ENCODE assay signal across 24 mouse cellular contexts in genomic region chr4:120713021-120713420, GRCm38 (mm10). TPM values are rescaled to one million over a fixed set of nuclear protein-coding genes. Genes with fewer than 3 reads are reported as not detected.
"Had no signal": no experiment of that assay in that cellular context is flagged by ENCODE, and none has a peak within 500 bp of the region (broad histone marks: within the 10 kb centered on the region; RNA-seq: fewer than 3 reads in every experiment).

No protein-coding gene starts in this region.

- H3K27me3 ChIP-seq: midbrain, embryonic 15.5 days had no signal

- H3K4me2 ChIP-seq: kidney, embryonic 15.5 days; limb, embryonic 13.5 days; liver, embryonic 12.5 days; liver, embryonic 15.5 days; midbrain, embryonic 12.5 days; midbrain, embryonic 15.5 days; stomach, embryonic 15.5 days had no signal

- H3K4me3 ChIP-seq: kidney, embryonic 15.5 days; left cerebral cortex, adult 2 months; limb, embryonic 10.5 days; limb, embryonic 13.5 days; liver, embryonic 12.5 days; liver, embryonic 15.5 days; midbrain, embryonic 12.5 days; midbrain, embryonic 15.5 days; stomach, embryonic 15.5 days had no signal

- DNase-seq: kidney, adult 11 months; kidney, adult 8-10 months; kidney, postnatal 10 days; kidney, postnatal 36 days; layer of hippocampus, postnatal 36 days; liver; lung, adult 2 months; lung, postnatal 14 days; lung, postnatal 4 days; right cerebral cortex, postnatal 25 days; spleen, adult 18-20 months; thymus, postnatal 36 days had no signal

- H3K36me3 ChIP-seq: kidney, embryonic 15.5 days; limb, embryonic 10.5 days; limb, embryonic 13.5 days; liver, embryonic 12.5 days; liver, embryonic 15.5 days; midbrain, embryonic 12.5 days; midbrain, embryonic 15.5 days; stomach, embryonic 15.5 days had no signal

RNA-seq across cellular contexts. Expression of gene Kcnq4, which starts 35.4 kb away (rescaled TPM):
- total RNA-seq: megakaryocyte progenitor cell, adult 5-6 weeks; megakaryocyte-erythroid progenitor cell, adult 5-6 weeks; monocyte, adult 5-6 weeks had no signal
